Mouse (Mus musculus) adrenal gland, postnatal 36 days (tissue): ENCODE measurements around the gene Wnt7a. TPM values are rescaled to one million over a fixed set of nuclear protein-coding genes. Genes with fewer than 3 reads are reported as not detected.

Source experiments
- DNase-seq, 2 experiments: peaks; one replicate each; pipeline ENCODE4 v3.0.0; 2021; ENCODE audit warnings: mixed read lengths in 1 of 2
- total RNA-seq, 2 experiments: library from RNA; stranded (reverse); gene quantifications; 2 replicates each; pipeline ENCODE4 v1.2.3; 2021

Wnt7a gene
- total RNA-seq, 2 experiments from 2014 or later = not detected

DNA sequence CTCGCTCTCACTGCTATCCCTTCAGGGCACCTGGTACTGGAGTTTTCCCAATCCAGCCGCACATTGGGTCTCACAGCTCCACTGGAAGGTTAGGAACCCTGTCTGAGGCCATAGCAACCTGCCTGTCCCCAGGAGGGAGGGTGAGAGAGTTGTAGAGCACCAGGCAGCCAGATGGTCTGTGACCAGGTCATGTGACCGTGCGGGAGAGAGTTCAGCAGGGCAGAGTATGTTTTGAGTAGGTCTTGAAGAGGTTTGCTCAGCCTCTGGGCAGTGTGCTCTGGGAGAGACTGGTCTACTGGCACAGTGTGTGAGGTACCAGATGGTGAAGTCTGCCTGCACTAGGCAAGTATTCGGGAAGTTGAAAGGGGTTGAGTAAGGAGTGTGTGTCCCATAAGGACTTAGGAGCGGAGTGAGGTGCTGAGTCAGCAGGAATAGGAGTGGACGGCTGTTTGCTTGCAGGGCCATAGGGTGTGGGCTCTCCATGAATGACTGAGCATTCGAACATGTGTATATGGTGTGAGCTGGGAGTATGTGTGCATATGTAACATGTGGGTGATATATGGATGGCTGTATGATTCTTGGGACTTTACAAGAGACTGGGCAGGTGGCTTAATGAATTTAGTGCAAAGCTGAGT lies 71.4 kb downstream of the Wnt7a start:
- no peak for DNase-seq

DNA sequence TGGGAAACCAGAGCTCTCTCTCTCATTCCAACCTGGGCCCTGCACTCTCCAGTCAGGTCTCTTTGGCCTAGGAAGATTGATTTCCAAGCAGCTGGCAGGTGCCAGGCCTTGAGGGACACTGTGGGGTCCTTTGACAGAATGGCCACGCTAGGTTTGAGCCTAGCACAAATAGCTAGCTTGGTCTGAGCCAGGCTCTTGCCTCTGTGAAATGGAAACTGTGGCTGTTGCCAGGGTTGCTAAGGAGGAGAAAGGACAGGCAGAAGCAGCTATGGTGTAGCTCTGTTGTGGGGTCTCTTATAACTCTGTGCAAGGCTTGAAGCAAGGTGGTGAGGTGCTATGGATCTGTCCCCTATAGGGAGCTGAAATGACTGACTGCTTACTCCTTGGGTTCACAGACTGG lies 75.7 kb downstream of the Wnt7a start:
- no peak for DNase-seq

DNA sequence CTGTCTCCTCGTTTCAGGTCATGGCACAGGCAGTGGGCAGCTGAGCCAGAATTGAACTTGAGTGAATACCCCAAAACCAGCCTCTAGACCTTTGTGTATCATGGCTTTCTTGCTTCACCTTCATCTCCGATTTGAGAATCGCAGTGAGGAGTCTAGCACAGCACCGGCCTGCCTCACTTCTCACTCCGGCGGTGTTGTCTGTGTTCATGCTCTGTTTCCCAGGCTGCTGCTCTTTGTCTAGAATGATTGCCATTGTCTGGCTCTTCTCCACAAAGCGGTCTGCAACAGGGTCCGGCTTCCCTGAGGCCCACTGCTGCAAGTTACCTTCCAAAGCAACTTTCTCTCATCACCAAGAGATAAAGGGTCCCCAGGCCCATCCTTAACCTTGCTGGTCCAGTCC lies 79.3 kb downstream of the Wnt7a start:
- DNase-seq = no peak

DNA sequence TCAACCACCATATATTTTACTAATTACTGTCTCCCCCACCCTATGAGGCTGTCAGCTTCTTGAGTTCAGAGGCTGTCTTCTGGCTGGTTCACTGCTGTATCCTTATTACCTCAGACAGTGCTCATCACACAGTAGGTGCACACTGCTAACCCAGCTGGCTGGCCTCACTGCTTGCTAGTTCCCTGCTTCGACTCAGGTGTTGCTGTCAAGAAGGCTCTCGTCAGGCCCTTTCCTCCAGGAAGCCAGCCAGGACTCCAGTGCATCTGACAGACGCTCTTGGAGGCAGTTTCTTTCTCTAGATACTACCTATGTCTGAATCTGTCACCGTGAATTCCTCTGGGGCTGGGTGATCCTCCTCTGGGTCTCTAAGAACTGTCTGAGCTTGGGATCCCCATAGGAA lies 85.6 kb downstream of the Wnt7a start:
- DNase-seq = no peak

DNA sequence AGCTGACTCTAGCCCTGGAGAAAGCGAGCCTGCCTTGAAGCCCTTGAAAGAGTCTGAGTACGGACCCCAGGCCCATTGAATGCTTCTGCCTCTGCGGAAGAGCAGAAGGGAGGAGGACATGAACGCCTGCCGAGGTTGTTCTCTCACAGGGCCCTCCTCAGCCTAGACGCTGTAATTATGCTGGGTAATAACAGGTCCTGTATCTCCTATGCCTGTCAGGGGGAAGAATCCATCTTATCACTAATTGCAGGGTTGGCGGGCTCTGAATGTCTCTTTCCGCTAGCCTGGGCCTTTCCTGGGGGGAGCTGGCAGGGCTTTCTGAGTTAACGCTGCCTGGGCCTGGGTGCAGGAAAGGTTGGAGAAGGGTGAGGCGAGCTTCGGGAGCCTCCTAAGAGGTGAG lies 86.4 kb downstream of the Wnt7a start:
- DNase-seq = no peak

DNA sequence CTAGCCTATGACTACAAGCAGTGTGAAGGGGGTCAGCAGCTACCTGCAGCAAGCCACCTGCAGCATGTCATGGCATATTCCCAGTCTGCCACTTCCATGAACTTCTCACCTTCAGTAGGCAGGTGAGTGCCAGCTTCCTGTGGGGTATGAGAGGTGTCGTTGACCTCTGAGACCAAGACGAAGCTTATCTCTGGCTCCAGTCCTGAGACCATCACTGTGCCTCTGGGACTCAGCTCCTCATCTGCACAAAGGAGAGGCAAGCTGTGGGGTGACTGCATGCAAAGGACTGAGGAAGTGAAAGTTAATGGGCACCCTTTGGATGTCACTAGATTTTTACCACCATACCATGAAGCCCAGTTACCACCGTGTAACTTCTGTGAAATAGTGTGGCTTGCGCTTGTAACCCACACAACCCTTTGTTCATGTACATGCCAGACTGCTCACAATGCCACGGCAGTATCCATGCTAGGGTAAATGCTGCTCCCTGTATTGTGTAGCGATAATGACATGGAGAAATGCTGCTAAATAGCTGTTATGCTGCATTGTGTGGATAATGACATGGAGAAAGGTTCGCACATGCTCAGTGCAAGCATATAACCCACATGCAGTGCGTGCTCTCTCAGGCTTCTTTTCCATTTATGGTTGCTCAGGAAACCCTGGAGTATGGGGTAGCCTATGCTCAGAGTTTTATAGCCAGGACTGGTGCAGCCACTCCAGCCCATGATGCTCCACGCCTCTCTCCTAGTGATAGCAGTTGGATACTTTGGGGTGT lies 89.0 kb downstream of the Wnt7a start:
- DNase-seq = no peak

Other genes with a start within 250 kb of the Wnt7a start
- 10 to 100 TPM; 12.6 to 20.7 TPM for gene Fbln2, start 198.9 kb downstream of the Wnt7a start, total RNA-seq
- 10 to 100 TPM; 18.5 to 21.0 TPM for gene Chchd4, start 62.2 kb upstream of the Wnt7a start, total RNA-seq
- gene Tmem43, start 62.3 kb upstream of the Wnt7a start, total RNA-seq = 10 to 100 TPM; 44.3 to 46.2 TPM
- gene Xpc, start 104.5 kb upstream of the Wnt7a start, total RNA-seq = 10 to 100 TPM; 13.6 to 18.1 TPM
- 10 to 100 TPM; 34.1 to 36.5 TPM for gene Lsm3, start 104.6 kb upstream of the Wnt7a start, total RNA-seq